Mouse (Mus musculus) spleen, adult 2 months (tissue): ENCODE data around the gene Slc24a3.

ENCODE experiments used
- CTCF ChIP-seq: fragments of 200-500 bp; IDR thresholded peaks from 2 replicates; pipeline ENCODE4 v1.5.1; 2011; ENCODE audit warnings: mild to moderate bottlenecking, inconsistent platforms; ENCODE audit not compliant: insufficient read depth, insufficient read length, insufficient replicate concordance; ENCODE audit errors: extremely low read depth
- POLR2A ChIP-seq: fragments of 200-500 bp; IDR thresholded peaks from 2 replicates; pipeline ENCODE4 v1.6.1; 2011; ENCODE audit warnings: low read depth, low read length, inconsistent platforms

DNA sequence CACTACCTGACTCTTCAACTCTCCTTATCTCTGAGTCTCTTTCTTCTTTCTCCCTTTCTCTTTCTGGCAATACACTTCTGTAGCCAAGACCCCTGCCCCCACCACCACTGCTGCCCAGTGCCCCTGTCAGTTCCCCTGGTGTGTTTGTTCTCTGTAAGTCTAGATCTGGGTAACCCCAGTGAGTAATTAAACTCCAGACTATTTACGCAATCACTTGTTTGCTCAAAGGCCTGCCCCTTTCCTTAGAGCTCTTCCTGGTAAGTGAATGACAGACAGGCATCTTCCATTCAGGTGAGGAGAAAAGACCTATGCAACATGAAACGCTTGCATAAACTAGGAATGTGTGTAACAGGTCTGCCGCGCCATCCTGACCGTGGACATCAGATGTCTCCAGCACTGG is 430.3 kb downstream of the Slc24a3 start:
- TF ChIP-seq CTCF (no peak), POLR2A (no peak)
